Mouse (Mus musculus) adrenal gland, adult 10 weeks (tissue): ENCODE measurements around the gene Axin1. TPM values are rescaled to one million over a fixed set of nuclear protein-coding genes. Genes with fewer than 3 reads are reported as not detected.

Experiments used
- polyA plus RNA-seq: library from polyadenylated mRNA; stranded (reverse); fragments of 350-450 nt; fragmentation: Illumina TruSeq; extraction: RNeasy Lipid Tissue Mini Kit (QIAGEN cat#74804); gene quantifications from one replicate; pipeline ENCODE4 v1.2.3, GENCODE M21; 2014; ENCODE audit warnings: low read depth, low replicate concordance

The Axin1 gene
- polyA plus RNA-seq, result 26.3 TPM

GRCm38 (mm10) chr17:26138239-26138836, at the start of gene Axin1:
Axin1 (plus strand) TSS chr17:26138688.

GRCm38 (mm10) chr17:26089905-26090632, 48.4 kb upstream of the Axin1 start, which contains the start of gene Decr2:
Decr2 (minus strand) TSS chr17:26090337.

GRCm38 (mm10) chr17:26095121-26095740, 43.3 kb upstream of the Axin1 start, which contains the start of gene Nme4:
Nme4 (minus strand) TSS chr17:26095602.

GRCm38 (mm10) chr17:26113181-26113948, 25.1 kb upstream of the Axin1 start, which contains the start of gene Tmem8:
Tmem8 (plus strand) TSS chr17:26113299.

GRCm38 (mm10) chr17:26123267-26123684, 15.2 kb upstream of the Axin1 start, which contains the start of gene Mrpl28:
Mrpl28 (plus strand) TSS chr17:26123500.

GRCm38 (mm10) chr17:26198892-26199291, 60.4 kb downstream of the Axin1 start, which contains the start of gene Pdia2:
Pdia2 (minus strand) TSS chr17:26199087.

GRCm38 (mm10) chr17:26202737-26203136, 64.2 kb downstream of the Axin1 start, which contains the start of gene Rgs11:
Rgs11 (plus strand) TSS chr17:26202951.

GRCm38 (mm10) chr17:26207686-26208085, 69.2 kb downstream of the Axin1 start, which contains the start of gene Arhgdig:
Arhgdig (minus strand) TSS chr17:26207786.

GRCm38 (mm10) chr17:26244101-26244841, 105.8 kb downstream of the Axin1 start, which contains the start of gene Fam234a:
Fam234a (minus strand) TSS chr17:26244242.

Other genes with a start within 250 kb of the Axin1 start
- gene Rab40c, start 219.0 kb upstream of the Axin1 start, polyA plus RNA-seq, result 2.7 TPM
- 41.2 TPM for gene Pigq, start 193.8 kb upstream of the Axin1 start, polyA plus RNA-seq
- not detected for gene Nhlrc4, start 193.7 kb upstream of the Axin1 start, polyA plus RNA-seq
- gene A930017K11Rik, start 186.1 kb upstream of the Axin1 start, polyA plus RNA-seq, result not detected
- gene Capn15, start 152.9 kb upstream of the Axin1 start, polyA plus RNA-seq, result 0.41 TPM
- gene Rab11fip3, start 69.1 kb upstream of the Axin1 start, polyA plus RNA-seq, result 2.3 TPM
- gene Decr2, start 48.4 kb upstream of the Axin1 start, polyA plus RNA-seq, result 24.1 TPM
- gene Nme4, start 43.1 kb upstream of the Axin1 start, polyA plus RNA-seq, result not detected
- 0.99 TPM for gene Tmem8, start 25.4 kb upstream of the Axin1 start, polyA plus RNA-seq
- 5.4 TPM for gene Mrpl28, start 15.2 kb upstream of the Axin1 start, polyA plus RNA-seq
- not detected for gene Pdia2, start 60.4 kb downstream of the Axin1 start, polyA plus RNA-seq
- gene Rgs11, start 64.3 kb downstream of the Axin1 start, polyA plus RNA-seq, result 1.7 TPM
- gene Arhgdig, start 69.1 kb downstream of the Axin1 start, polyA plus RNA-seq, result 0.64 TPM
- 45.0 TPM for gene Fam234a, start 105.6 kb downstream of the Axin1 start, polyA plus RNA-seq
- gene Luc7l, start 114.2 kb downstream of the Axin1 start, polyA plus RNA-seq, result 81.5 TPM